Mouse (Mus musculus) retina, embryonic 14.5 days (tissue): ENCODE results near the gene Pde4a.
A peak's percentile ranks its signal among the peaks of the same experiment; 100 is the strongest.

Experiments
- DNase-seq: peaks from one replicate; pipeline ENCODE4 v3.0.0-alpha.2; 2015; ENCODE audit warnings: low spot score

Gene Pde4a

GRCm38 (mm10) chr9:21149077-21149653, 16.3 kb upstream of the Pde4a start:
- DNase-seq = no peak

GRCm38 (mm10) chr9:21149654-21150419, 15.7 kb upstream of the Pde4a start, which contains the start of gene Cdc37:
Cdc37 (minus strand) TSS chr9:21149982.
- DNase-seq = peak; percentile 97

GRCm38 (mm10) chr9:21152715-21153114, 12.8 kb upstream of the Pde4a start:
- peak; percentile 82 for DNase-seq

GRCm38 (mm10) chr9:21153331-21153730, 12.2 kb upstream of the Pde4a start:
- no peak for DNase-seq

GRCm38 (mm10) chr9:21153833-21154232, 11.7 kb upstream of the Pde4a start:
- DNase-seq = peak; percentile 52

GRCm38 (mm10) chr9:21154787-21155186, 10.7 kb upstream of the Pde4a start:
- no peak for DNase-seq

GRCm38 (mm10) chr9:21161209-21161909, 4.2 kb upstream of the Pde4a start:
- peak; percentile 95 for DNase-seq

GRCm38 (mm10) chr9:21163086-21164050, 2.1 kb upstream of the Pde4a start:
- no peak for DNase-seq

GRCm38 (mm10) chr9:21164072-21164471, 1.4 kb upstream of the Pde4a start:
- DNase-seq = peak; percentile 24

- peak; percentile 42 for DNase-seq
These were observed 488 bp downstream of the Pde4a start for GRCm38 (mm10) chr9:21165952-21166451.

- no peak for DNase-seq
These were observed 1.0 kb downstream of the Pde4a start for GRCm38 (mm10) chr9:21166516-21166915.

- DNase-seq = no peak
These were observed 1.9 kb downstream of the Pde4a start for GRCm38 (mm10) chr9:21167140-21168097.

- DNase-seq = peak; percentile 87
These were observed 2.9 kb downstream of the Pde4a start for GRCm38 (mm10) chr9:21168161-21169123.

- no peak for DNase-seq
These were observed 3.6 kb downstream of the Pde4a start for GRCm38 (mm10) chr9:21169157-21169556.

GRCm38 (mm10) chr9:21172364-21172763, 6.8 kb downstream of the Pde4a start:
- no peak for DNase-seq

GRCm38 (mm10) chr9:21180402-21180801, 14.9 kb downstream of the Pde4a start:
- no peak for DNase-seq

- no peak for DNase-seq
These were observed 15.3 kb downstream of the Pde4a start for GRCm38 (mm10) chr9:21180841-21181240.

- peak; percentile 43 for DNase-seq
These were observed 16.1 kb downstream of the Pde4a start for GRCm38 (mm10) chr9:21181421-21182220.
